Mouse (Mus musculus): Measurements from ENCODE around the gene Ubald2. TPM values are rescaled to one million over a fixed set of nuclear protein-coding genes. Genes with fewer than 3 reads are reported as not detected.

Gene Ubald2
- 29.2 and 29.8 TPM in 2 replicates for polyA plus RNA-seq (2015; fragmentation: Nextera tagmentation; extraction: Ambion mirVana)

DNA sequence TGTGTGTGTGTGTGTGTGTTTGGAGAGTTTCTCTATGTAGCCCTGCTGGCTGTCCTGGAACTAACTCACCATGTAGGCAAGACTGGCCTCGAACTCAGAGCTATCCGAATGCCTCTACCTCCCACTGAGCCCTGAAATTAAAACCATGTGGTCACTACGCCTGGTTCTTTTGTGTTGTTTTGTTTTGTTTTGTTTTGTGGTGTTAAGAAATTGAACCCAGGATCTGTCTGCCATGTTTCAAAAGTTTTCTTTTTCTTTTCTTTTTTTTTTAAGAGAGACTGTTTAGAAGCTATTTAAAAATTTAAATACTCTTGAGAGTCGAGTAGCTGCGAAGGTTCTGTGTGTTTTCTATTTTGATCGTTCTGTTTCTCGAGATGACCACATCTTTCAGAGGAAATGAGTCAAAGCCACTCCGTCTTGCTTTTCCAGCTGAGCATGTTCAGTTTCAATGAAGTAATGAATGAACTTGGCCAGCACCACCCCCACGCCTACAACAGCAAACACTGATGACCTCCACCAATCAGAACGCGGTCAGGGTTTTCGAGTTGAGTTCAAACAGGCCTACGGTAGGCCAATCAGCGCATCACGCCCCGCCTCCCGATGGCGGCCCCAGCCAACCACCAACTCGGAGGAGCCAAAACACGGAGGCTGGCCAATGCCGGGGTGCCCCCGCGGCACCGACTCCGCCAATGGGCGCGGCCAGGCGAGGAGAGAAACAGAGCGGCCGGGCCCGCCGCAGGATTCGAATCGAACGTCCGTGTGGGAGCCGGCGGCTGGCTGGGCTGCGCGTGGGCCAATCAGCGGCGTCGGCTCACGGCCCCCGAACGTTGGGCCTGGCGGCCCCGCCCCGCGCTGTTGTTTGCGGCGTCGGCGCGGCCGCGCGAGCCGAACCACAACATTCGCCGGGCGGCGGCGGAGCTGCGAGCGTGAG lies at the start of gene Ubald2:
Gene Ubald2 (plus strand): TSS at position 739 of the 931 bp plus-strand sequence.
- Histone ChIP-seq H3K36me3 (replicated peaks; ENCODE audit: insufficient read depth, low read length) (peaks cover 29% of the 10 kb centered on the region), H3K4me3 (ENCODE audit: low read depth, low read length) (peak within 1 kb of the TSS; percentile 85), H3K9me3 (ENCODE audit: low read length) (no peaks in the 10 kb centered on the region), H3K27ac (ENCODE audit: low read depth) (peak within 1 kb of the TSS; percentile 98), H3K27me3 (ENCODE audit: insufficient read depth, low read length) (no peaks in the 10 kb centered on the region), H3K4me1 (ENCODE audit: insufficient read depth) (peaks cover 60% of the 10 kb centered on the region), H3K9ac (replicated peaks) (peak within 1 kb of the TSS; percentile 95), H3K4me2 (ENCODE audit: low read depth, low read length) (peak within 1 kb of the TSS; percentile 90)
- DNase-seq (peak; percentile 99), ATAC-seq (peak; percentile 96)
- TF ChIP-seq EP300 (IDR thresholded peaks at IDR 0.05; ENCODE audit: low read depth) (peak; percentile 58; the same call in 1 of the 2 replicates), CTCF (IDR thresholded peaks at IDR 0.05; ENCODE audit: low read depth) (no peak)
- WGBS (ENCODE audit: insufficient replicate concordance) = 4% methylated on average over 40 of the region's 66 CpGs

DNA sequence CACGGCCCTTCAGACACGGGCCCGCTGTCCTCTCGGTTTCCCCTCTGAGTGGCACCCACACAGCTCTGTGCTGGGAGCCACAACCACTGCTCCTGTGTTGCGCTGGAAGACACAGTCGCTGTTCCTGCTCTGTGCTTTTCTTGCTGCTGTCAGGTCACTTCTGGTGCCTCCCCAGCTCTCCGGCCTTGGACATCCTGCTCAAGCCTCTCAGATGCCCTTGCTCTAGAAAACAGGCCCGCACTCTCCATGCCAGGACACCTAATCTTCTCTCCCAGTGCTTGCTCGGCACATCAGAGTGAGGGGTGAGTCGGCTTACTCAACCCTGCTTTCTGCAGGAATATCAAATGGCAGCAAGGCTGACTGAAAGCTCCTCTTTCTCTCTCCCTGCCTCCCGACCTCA lies 49.7 kb upstream of the Ubald2 start:
- TF ChIP-seq CTCF (IDR thresholded peaks at IDR 0.05; ENCODE audit: low read depth) (no peak), EP300 (IDR thresholded peaks at IDR 0.05; ENCODE audit: low read depth) (no peak)
- ATAC-seq (no peak), DNase-seq (no peak)
- Histone ChIP-seq H3K4me1 (ENCODE audit: insufficient read depth) (peaks cover 14% of the 10 kb centered on the region), H3K9me3 (ENCODE audit: low read length) (no peaks in the 10 kb centered on the region), H3K27me3 (ENCODE audit: insufficient read depth, low read length) (no peaks in the 10 kb centered on the region), H3K4me2 (ENCODE audit: low read depth, low read length) (no peak overlapping the region), H3K36me3 (replicated peaks; ENCODE audit: insufficient read depth, low read length) (no peaks in the 10 kb centered on the region), H3K9ac (replicated peaks) (no peak overlapping the region), H3K4me3 (ENCODE audit: low read depth, low read length) (no peak overlapping the region), H3K27ac (ENCODE audit: low read depth) (no peak overlapping the region)
- WGBS (ENCODE audit: insufficient replicate concordance) = 84% methylated on average over 11 of the region's 11 CpGs

DNA sequence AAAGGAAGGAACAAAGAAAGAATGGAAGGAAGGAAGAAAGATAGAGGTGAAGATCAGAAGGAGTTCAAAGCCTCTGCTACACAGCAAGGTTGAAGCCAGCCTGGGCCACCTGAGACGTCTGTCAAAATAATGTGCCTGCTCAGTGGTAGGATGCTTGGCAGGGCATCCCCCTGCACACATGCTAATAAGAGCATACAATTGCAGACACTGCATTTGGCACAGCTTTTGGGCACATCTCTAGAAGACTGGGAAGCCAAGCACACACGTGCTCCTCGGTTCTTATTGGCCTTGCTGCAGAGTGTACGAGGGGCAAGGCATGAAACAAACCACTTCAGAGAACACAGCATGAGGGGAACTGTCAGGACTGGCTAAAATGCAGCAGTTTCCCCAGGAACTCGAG lies 47.9 kb upstream of the Ubald2 start:
- Histone ChIP-seq H3K27ac (ENCODE audit: low read depth) (no peak overlapping the region), H3K9me3 (ENCODE audit: low read length) (no peaks in the 10 kb centered on the region), H3K4me1 (ENCODE audit: insufficient read depth) (peaks cover 14% of the 10 kb centered on the region), H3K4me2 (ENCODE audit: low read depth, low read length) (no peak overlapping the region), H3K36me3 (replicated peaks; ENCODE audit: insufficient read depth, low read length) (no peaks in the 10 kb centered on the region), H3K27me3 (ENCODE audit: insufficient read depth, low read length) (no peaks in the 10 kb centered on the region), H3K9ac (replicated peaks) (no peak overlapping the region), H3K4me3 (ENCODE audit: low read depth, low read length) (no peak overlapping the region)
- TF ChIP-seq EP300 (IDR thresholded peaks at IDR 0.05; ENCODE audit: low read depth) (no peak), CTCF (IDR thresholded peaks at IDR 0.05; ENCODE audit: low read depth) (no peak)
- no peak for DNase-seq
- WGBS (ENCODE audit: insufficient replicate concordance) = 65% methylated on average over 5 of the region's 5 CpGs
- no peak for ATAC-seq

DNA sequence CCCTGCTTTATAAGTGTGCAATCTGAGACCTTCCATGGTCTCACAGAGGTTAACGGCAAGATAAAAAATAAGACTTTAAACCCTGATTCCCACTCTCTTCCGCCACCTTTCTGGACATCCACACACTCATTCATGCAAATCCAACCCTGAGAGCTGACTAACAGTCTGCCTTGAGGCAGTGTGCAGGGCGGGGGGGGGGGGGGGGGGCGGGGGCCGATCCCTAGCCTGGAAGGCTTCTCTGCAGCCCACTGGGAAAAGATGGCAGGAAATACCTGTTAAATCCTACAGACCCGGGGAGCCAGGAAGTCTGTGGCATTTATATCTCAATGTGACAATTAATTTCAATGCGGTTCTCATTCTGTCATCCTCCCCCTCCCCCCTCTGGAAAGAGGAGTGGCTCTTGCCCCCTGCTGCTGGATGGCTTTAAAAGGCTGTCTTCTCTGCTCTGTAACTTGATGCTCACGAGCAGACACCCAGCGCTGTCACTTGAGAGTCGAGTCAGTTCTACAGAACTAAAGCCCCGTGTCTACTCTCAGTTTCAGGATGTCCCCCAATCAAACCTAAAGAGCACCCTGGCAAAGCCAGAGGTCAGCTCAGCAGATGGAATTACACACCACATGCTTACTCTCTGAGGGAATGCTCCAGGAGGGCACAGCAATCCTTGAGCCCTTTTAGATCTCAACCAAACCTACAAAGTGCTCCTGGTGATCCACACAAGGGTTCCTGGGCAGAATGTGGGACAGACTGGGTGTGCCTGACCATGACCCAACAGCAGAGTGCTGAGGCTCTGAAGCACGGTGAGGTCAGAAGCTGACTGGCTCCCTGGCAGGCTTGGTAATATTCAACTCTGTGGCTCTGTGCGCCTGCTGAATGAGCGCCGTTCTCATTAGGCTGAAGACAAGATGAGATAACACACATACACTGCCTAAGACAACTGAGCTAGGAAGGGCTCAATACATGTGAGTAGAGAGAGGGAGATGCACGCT lies 46.5 kb upstream of the Ubald2 start:
- Histone ChIP-seq H3K9me3 (ENCODE audit: low read length) (no peaks in the 10 kb centered on the region), H3K4me3 (ENCODE audit: low read depth, low read length) (no peak overlapping the region), H3K36me3 (replicated peaks; ENCODE audit: insufficient read depth, low read length) (no peaks in the 10 kb centered on the region), H3K4me1 (ENCODE audit: insufficient read depth) (peaks cover 14% of the 10 kb centered on the region), H3K4me2 (ENCODE audit: low read depth, low read length) (peak overlapping the region; percentile 42), H3K9ac (replicated peaks) (no peak overlapping the region), H3K27me3 (ENCODE audit: insufficient read depth, low read length) (no peaks in the 10 kb centered on the region), H3K27ac (ENCODE audit: low read depth) (peak overlapping the region; percentile 34)
- 31% methylated on average over 16 of the region's 16 CpGs for WGBS (ENCODE audit: insufficient replicate concordance)
- ATAC-seq (peak; percentile 24; the same call in 1 of the 2 replicates), DNase-seq (no peak)
- no peak for TF ChIP-seq EP300 (IDR thresholded peaks at IDR 0.05; ENCODE audit: low read depth)
- TF ChIP-seq CTCF (IDR thresholded peaks at IDR 0.05; ENCODE audit: low read depth) = no peak

DNA sequence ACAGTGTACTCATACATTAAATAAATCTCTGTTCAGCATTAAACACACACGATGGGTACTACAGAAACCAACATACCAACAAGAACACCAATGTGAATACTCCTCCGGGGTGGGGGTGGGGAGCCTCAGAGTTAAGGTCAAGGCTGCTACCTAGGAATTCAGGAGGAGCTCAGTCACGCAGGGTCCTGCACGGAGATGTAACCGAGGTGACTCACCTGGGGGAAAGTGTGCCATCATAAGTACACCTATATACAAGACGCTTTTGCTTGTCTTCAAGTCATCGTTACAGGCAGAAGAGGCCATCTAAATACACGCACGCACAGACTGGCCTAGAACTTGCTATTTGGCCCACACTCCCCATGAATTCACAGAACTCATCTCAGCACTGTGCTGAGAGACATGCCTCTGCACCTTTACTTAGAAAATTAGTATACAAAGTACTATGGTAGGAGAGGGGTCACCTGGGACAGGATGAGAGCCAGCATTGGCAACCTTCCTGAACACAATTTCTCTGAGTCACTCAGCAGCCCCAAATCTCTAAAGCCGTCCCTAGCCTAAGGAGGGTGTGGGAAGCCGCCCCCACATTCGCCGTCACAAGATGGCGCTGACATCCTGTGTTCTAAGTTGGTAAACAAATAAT lies 44.9 kb upstream of the Ubald2 start:
- peak; percentile 94 for ATAC-seq
- H3K4me3 ChIP-seq (ENCODE audit: low read depth, low read length) = peak overlapping the region; percentile 6; the same call in 1 of the 2 replicates
- no peaks in the 10 kb centered on the region for H3K36me3 ChIP-seq (replicated peaks; ENCODE audit: insufficient read depth, low read length)
- H3K9me3 ChIP-seq (ENCODE audit: low read length) = no peaks in the 10 kb centered on the region
- H3K27ac ChIP-seq (ENCODE audit: low read depth) = peak overlapping the region; percentile 79
- TF ChIP-seq EP300 (IDR thresholded peaks at IDR 0.05; ENCODE audit: low read depth) (no peak), CTCF (IDR thresholded peaks at IDR 0.05; ENCODE audit: low read depth) (peak; percentile 48)
- peak overlapping the region; percentile 41 for H3K9ac ChIP-seq (replicated peaks)
- peak; percentile 64 for DNase-seq
- H3K4me2 ChIP-seq (ENCODE audit: low read depth, low read length) = peak overlapping the region; percentile 61
- H3K27me3 ChIP-seq (ENCODE audit: insufficient read depth, low read length) = no peaks in the 10 kb centered on the region
- 62% methylated on average over 14 of the region's 14 CpGs for WGBS (ENCODE audit: insufficient replicate concordance)
- peaks cover 14% of the 10 kb centered on the region for H3K4me1 ChIP-seq (ENCODE audit: insufficient read depth)
